Mouse (Mus musculus): ENCODE measurements at regions not wholly inside any gene's neighbourhood (a gene's known extent, or its start where the extent isn't known, plus 50 kb on each side); places are given as distances from the start of the nearest gene placed in this dataset.

DNA sequence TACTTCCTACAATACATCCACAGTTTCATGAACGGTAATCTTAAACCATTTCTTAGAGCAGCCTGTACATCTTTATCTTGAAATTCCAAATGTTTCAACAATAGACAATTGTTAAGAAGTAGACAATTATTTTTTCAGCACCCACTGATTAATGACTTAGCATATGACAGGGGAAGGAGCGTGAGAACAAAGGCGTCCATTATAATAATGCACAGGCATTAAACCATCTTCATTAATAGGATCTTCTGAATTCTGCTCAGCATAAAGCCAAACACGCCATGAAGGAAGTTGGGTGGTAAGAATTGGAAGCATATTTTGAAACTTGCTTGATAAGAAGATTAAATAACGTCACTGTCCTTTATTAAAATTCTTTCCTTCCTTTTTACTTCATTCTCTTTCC, 50.5 kb upstream of the Adarb2 start:
- Histone ChIP-seq H3K4me1 (no peaks in the 10 kb centered on the region), H3K27me3 (no peaks in the 10 kb centered on the region), H3K9me3 (no peaks in the 10 kb centered on the region), H3K36me3 (no peaks in the 10 kb centered on the region), H3K27ac (no peak overlapping the region), H3K4me3 (no peak overlapping the region), H3K4me2 (replicated peaks) (no peak overlapping the region), H3K9ac (no peak overlapping the region)
- ATAC-seq (ENCODE audit: low FRiP score, low read depth), result no peak
- WGBS, result 85% methylated on average over 5 of the region's 5 CpGs

All from limb, embryonic 13.5 days (tissue).